Mouse (Mus musculus): ENCODE results near the gene Cysrt1. TPM values are rescaled to one million over a fixed set of nuclear protein-coding genes. Genes with fewer than 3 reads are reported as not detected.

The Cysrt1 gene
- polyA plus RNA-seq, 1 experiment, result not detected

GRCm38 (mm10) chr2:25241438-25241775, 845 bp downstream of the Cysrt1 start:
- Histone ChIP-seq H3K4me1 (ENCODE audit: control insufficient read depth, insufficient read depth, low read length) (peaks cover 26% of the 10 kb centered on the region), H3K27ac (ENCODE audit: insufficient read depth, low read depth, low read length) (no peak overlapping the region), H3K4me3 (ENCODE audit: insufficient read depth, low read depth, low read length) (peak overlapping the region; percentile 89)
- WGBS, result 19% methylated on average over 6 of the region's 6 CpGs
- TF ChIP-seq CTCF (IDR thresholded peaks at IDR 0.05; ENCODE audit: insufficient read depth, low read depth, low read length) (no peak), POLR2A (IDR thresholded peaks at IDR 0.05; ENCODE audit: insufficient read depth, low read depth, low read length) (no peak)

- Histone ChIP-seq H3K4me1 (ENCODE audit: control insufficient read depth, insufficient read depth, low read length) (peaks cover 26% of the 10 kb centered on the region), H3K4me3 (ENCODE audit: insufficient read depth, low read depth, low read length) (peak overlapping the region; percentile 89), H3K27ac (ENCODE audit: insufficient read depth, low read depth, low read length) (no peak overlapping the region)
- under 1% methylated on average over 29 of the region's 29 CpGs for WGBS
- 0 out of 2 replicates have a peak, but pooled peaks have one; percentile 17 for TF ChIP-seq POLR2A (IDR thresholded peaks at IDR 0.05; ENCODE audit: insufficient read depth, low read depth, low read length)
- TF ChIP-seq CTCF (IDR thresholded peaks at IDR 0.05; ENCODE audit: insufficient read depth, low read depth, low read length), result no peak
These were observed 1.4 kb downstream of the Cysrt1 start for GRCm38 (mm10) chr2:25240723-25241437.

- WGBS, result 52% methylated on average over 8 of the region's 8 CpGs
- TF ChIP-seq POLR2A (IDR thresholded peaks at IDR 0.05; ENCODE audit: insufficient read depth, low read depth, low read length) (no peak), CTCF (IDR thresholded peaks at IDR 0.05; ENCODE audit: insufficient read depth, low read depth, low read length) (no peak)
- Histone ChIP-seq H3K4me3 (ENCODE audit: insufficient read depth, low read depth, low read length) (peak overlapping the region; percentile 89; the same call in 1 of the 2 replicates), H3K4me1 (ENCODE audit: control insufficient read depth, insufficient read depth, low read length) (peaks cover 26% of the 10 kb centered on the region), H3K27ac (ENCODE audit: insufficient read depth, low read depth, low read length) (no peak overlapping the region)
These were observed 1.9 kb downstream of the Cysrt1 start for GRCm38 (mm10) chr2:25240310-25240709.

- peaks cover 26% of the 10 kb centered on the region for H3K4me1 ChIP-seq (ENCODE audit: control insufficient read depth, insufficient read depth, low read length)
- H3K27ac ChIP-seq (ENCODE audit: insufficient read depth, low read depth, low read length), result no peak overlapping the region
- TF ChIP-seq CTCF (IDR thresholded peaks at IDR 0.05; ENCODE audit: insufficient read depth, low read depth, low read length), result no peak
- no peak for TF ChIP-seq POLR2A (IDR thresholded peaks at IDR 0.05; ENCODE audit: insufficient read depth, low read depth, low read length)
- H3K4me3 ChIP-seq (ENCODE audit: insufficient read depth, low read depth, low read length), result no peak overlapping the region
- WGBS, result 95% methylated on average over 3 of the region's 3 CpGs
These were observed 2.5 kb downstream of the Cysrt1 start for GRCm38 (mm10) chr2:25239766-25240165.

DNA sequence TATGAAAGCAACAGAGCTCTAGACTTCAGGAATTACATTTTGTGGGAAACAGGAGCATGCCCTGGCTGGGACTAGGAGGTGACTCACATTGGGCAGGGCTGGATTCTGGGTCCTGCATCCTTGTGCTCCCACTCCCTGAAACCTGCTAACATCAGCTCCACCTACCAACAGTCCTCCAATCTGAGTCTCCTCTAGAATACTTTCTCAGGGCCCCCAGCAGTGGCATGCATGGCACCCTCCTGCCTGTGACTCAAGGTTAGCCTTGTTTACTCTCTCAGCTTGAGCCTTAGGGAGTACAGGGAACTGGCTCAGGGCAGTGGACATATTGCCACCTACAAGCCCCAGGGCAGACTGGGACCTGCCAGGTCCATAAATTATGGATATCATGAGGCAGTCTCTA, 4.1 kb downstream of the Cysrt1 start:
- Histone ChIP-seq H3K4me3 (ENCODE audit: insufficient read depth, low read depth, low read length) (no peak overlapping the region), H3K27ac (ENCODE audit: insufficient read depth, low read depth, low read length) (no peak overlapping the region), H3K4me1 (ENCODE audit: control insufficient read depth, insufficient read depth, low read length) (peaks cover 18% of the 10 kb centered on the region)
- TF ChIP-seq POLR2A (IDR thresholded peaks at IDR 0.05; ENCODE audit: insufficient read depth, low read depth, low read length) (no peak), CTCF (IDR thresholded peaks at IDR 0.05; ENCODE audit: insufficient read depth, low read depth, low read length) (no peak)

DNA sequence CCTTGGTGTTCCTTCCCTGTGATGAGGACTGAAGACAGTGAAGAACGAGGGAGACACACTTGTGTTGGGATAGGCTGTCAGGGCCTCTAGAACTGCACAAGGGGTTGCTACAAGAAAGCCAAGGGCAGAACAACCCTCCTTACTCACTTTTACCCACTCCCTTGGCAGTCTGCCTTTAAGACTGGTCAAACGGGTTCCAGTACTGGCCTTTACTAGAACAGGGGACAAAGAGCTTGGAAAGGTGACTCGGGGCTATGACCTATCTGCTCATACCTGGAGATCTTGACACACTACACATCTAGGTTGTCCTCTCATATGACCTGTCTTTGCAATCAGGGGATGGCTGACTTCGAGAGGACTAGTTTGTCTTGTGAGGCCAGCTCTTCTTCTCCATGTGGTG, 4.7 kb downstream of the Cysrt1 start:
- no peak for TF ChIP-seq POLR2A (IDR thresholded peaks at IDR 0.05; ENCODE audit: insufficient read depth, low read depth, low read length)
- TF ChIP-seq CTCF (IDR thresholded peaks at IDR 0.05; ENCODE audit: insufficient read depth, low read depth, low read length), result no peak
- no peak overlapping the region for H3K27ac ChIP-seq (ENCODE audit: insufficient read depth, low read depth, low read length)
- WGBS, result 60% methylated on average over 4 of the region's 4 CpGs
- H3K4me3 ChIP-seq (ENCODE audit: insufficient read depth, low read depth, low read length), result no peak overlapping the region
- peaks cover 13% of the 10 kb centered on the region for H3K4me1 ChIP-seq (ENCODE audit: control insufficient read depth, insufficient read depth, low read length)

DNA sequence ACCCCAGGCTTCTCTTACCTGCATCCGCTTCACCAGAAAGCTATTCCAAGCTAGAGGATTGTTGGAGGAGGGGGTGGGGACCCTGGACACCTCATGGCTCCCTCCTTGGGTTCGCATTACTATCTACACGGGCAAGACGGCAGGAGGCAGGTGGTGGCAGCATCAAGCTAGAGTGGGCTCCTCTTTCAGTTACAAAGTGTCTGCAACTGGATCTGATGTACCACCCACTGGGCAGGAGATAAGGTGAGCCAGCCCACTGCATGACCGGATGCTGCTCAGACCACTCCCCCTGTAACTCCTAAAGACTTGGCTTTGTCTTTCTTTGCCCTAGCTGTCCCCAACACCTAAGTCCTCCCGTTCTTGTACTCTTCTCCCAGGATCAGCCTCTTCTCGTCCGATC, 5.6 kb downstream of the Cysrt1 start, which contains the start of gene Rnf224:
Gene Rnf224 (minus strand): TSS at position 174 of the 400 bp plus-strand sequence.
- WGBS, result 46% methylated on average over 8 of the region's 8 CpGs
- no peak for TF ChIP-seq POLR2A (IDR thresholded peaks at IDR 0.05; ENCODE audit: insufficient read depth, low read depth, low read length)
- no peak for TF ChIP-seq CTCF (IDR thresholded peaks at IDR 0.05; ENCODE audit: insufficient read depth, low read depth, low read length)
- Histone ChIP-seq H3K4me1 (ENCODE audit: control insufficient read depth, insufficient read depth, low read length) (peaks cover 12% of the 10 kb centered on the region), H3K4me3 (ENCODE audit: insufficient read depth, low read depth, low read length) (no peak within 1 kb of the TSS), H3K27ac (ENCODE audit: insufficient read depth, low read depth, low read length) (no peak within 1 kb of the TSS)

DNA sequence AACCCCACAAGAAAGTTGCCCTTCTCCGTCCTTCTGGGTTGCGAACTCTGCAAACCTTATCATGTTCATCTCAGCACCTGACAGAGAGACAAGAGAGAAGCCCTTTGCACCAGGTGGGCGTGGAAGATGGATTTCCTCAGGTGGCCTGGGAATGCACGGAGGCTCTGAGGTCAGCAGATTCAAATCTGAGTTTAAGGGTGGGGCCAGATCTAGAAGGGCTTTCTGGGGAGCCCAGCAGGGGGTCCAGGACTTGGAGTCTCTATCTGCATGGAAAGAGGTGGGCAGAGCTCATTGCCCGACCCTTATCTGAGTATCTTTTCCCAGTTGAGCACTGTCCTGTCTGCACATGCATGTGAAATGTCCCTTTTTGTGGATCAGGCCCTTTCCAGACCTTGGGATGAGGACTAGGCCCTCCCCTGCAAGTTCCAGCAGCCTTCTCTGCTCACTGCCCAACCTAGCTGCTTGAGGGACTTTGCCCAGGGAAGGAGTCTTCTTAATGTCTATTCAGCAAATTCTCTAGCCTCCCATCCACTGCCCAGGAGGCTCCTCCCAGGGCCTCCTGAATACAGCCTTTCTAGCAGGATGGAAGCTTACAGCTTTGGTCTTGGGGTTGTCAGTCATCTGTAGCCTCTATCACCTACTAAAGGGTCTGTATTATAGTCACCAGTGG, 7.6 kb downstream of the Cysrt1 start:
- Histone ChIP-seq H3K4me1 (ENCODE audit: control insufficient read depth, insufficient read depth, low read length) (no peaks in the 10 kb centered on the region), H3K4me3 (ENCODE audit: insufficient read depth, low read depth, low read length) (no peak overlapping the region), H3K27ac (ENCODE audit: insufficient read depth, low read depth, low read length) (no peak overlapping the region)
- TF ChIP-seq CTCF (IDR thresholded peaks at IDR 0.05; ENCODE audit: insufficient read depth, low read depth, low read length) (no peak), POLR2A (IDR thresholded peaks at IDR 0.05; ENCODE audit: insufficient read depth, low read depth, low read length) (no peak)
- WGBS, result 76% methylated on average over 5 of the region's 5 CpGs

DNA sequence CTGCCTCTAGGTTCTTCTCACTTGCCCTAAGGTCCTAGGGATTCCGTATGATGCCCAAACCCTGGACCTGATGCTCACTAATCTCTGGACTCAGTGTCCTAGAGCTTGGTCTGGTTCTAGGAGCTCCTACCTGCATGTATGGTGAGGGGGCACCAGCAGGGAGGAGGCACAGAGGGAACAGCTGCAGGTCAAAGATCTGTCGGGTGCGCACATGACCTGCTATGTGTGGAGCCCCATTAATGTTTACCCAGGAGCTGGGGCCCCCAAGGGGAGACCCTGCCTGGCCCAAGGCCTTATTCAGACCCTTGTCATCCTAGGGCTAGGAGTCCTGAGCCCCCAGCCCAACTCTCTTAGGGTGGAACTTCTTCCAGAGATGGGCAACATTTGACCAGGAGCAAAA, 8.2 kb downstream of the Cysrt1 start, which contains the start of gene Slc34a3:
Gene Slc34a3 (minus strand): TSS at position 315 of the 400 bp plus-strand sequence.
- 94% methylated on average over 3 of the region's 3 CpGs for WGBS
- no peak for TF ChIP-seq POLR2A (IDR thresholded peaks at IDR 0.05; ENCODE audit: insufficient read depth, low read depth, low read length)
- TF ChIP-seq CTCF (IDR thresholded peaks at IDR 0.05; ENCODE audit: insufficient read depth, low read depth, low read length), result no peak

More for the DNA sequence above, 8.2 kb downstream of the Cysrt1 start, which contains the start of gene Slc34a3:
- no peak within 1 kb of the TSS for H3K4me3 ChIP-seq (ENCODE audit: insufficient read depth, low read depth, low read length)
- H3K4me1 ChIP-seq (ENCODE audit: control insufficient read depth, insufficient read depth, low read length), result peaks cover 1% of the 10 kb centered on the region
- H3K27ac ChIP-seq (ENCODE audit: insufficient read depth, low read depth, low read length), result no peak within 1 kb of the TSS
